Mouse (Mus musculus) spleen, adult 2 months (tissue): ENCODE measurements around the gene Tnfrsf25. TPM values are rescaled to one million over a fixed set of nuclear protein-coding genes. Genes with fewer than 3 reads are reported as not detected.

Experiments
- DNase-seq, 2 experiments: peaks; one replicate each; pipeline versions ENCODE4 v3.0.0 to v3.0.0-alpha.2; 2012 to 2021; ENCODE audit warnings: low spot score in 2 of 2, low read depth in 1 of 2
- H3K27ac ChIP-seq: fragments of 200-500 bp; 2 replicates; pipeline ENCODE4 v1.5.1; 2012; ENCODE audit warnings: low read length, inconsistent platforms; ENCODE audit not compliant: insufficient read depth
- H3K27me3 ChIP-seq: fragments of 200-500 bp; 2 replicates; pipeline ENCODE4 v1.6.1; 2012; ENCODE audit warnings: mild to moderate bottlenecking, moderate library complexity, low read length, inconsistent platforms; ENCODE audit not compliant: control insufficient read depth, insufficient read depth
- H3K36me3 ChIP-seq: fragments of 200-500 bp; 2 replicates; pipeline ENCODE4 v1.6.1; 2012; ENCODE audit warnings: mild to moderate bottlenecking, low read length, inconsistent platforms; ENCODE audit not compliant: control insufficient read depth, insufficient read depth
- H3K4me1 ChIP-seq: fragments of 200-500 bp; 2 replicates; pipeline ENCODE4 v1.6.1; 2011; ENCODE audit warnings: inconsistent platforms; ENCODE audit not compliant: control insufficient read depth, insufficient read depth, insufficient read length
- H3K4me3 ChIP-seq: fragments of 200-500 bp; 2 replicates; pipeline ENCODE4 v1.5.1; 2011; ENCODE audit warnings: mild to moderate bottlenecking, inconsistent platforms; ENCODE audit not compliant: insufficient read depth, insufficient read length; ENCODE audit errors: extremely low read depth
- CTCF ChIP-seq: fragments of 200-500 bp; IDR thresholded peaks from 2 replicates; pipeline ENCODE4 v1.5.1; 2011; ENCODE audit warnings: mild to moderate bottlenecking, inconsistent platforms; ENCODE audit not compliant: insufficient read depth, insufficient read length, insufficient replicate concordance; ENCODE audit errors: extremely low read depth
- POLR2A ChIP-seq: fragments of 200-500 bp; IDR thresholded peaks from 2 replicates; pipeline ENCODE4 v1.6.1; 2011; ENCODE audit warnings: low read depth, low read length, inconsistent platforms
- WGBS: fragments of 180-500 bp; shearing (Covaris S2); methylation state at CpG from one replicate; pipeline ENCODE4 v1.1.7; 2018; 5-methylcytosine and 5-hydroxymethylcytosine counted together
- polyA plus RNA-seq: library from polyadenylated mRNA; depleted of rRNA; stranded (reverse); fragments of >200 nt; gene quantifications from 2 replicates; pipeline ENCODE4 v1.2.3, GENCODE M21; 2012

Gene Tnfrsf25
- polyA plus RNA-seq, 1 experiment, result 17.0 TPM

GRCm38 (mm10) chr4:152073715-152074114 is 42.0 kb upstream of the Tnfrsf25 start:
- TF ChIP-seq CTCF, result no peak
- TF ChIP-seq POLR2A, result no peak
- H3K4me3 ChIP-seq, result no peak overlapping the region
- DNase-seq, result no peak
- H3K27me3 ChIP-seq, result 0 out of 2 replicates have a peak, but pooled peaks cover 1% of the 10 kb centered on the region
- no peaks in the 10 kb centered on the region for H3K36me3 ChIP-seq
- H3K27ac ChIP-seq, result no peak overlapping the region
- H3K4me1 ChIP-seq, result no peaks in the 10 kb centered on the region
- 82% methylated on average over 6 of the region's 6 CpGs for WGBS

DNA sequence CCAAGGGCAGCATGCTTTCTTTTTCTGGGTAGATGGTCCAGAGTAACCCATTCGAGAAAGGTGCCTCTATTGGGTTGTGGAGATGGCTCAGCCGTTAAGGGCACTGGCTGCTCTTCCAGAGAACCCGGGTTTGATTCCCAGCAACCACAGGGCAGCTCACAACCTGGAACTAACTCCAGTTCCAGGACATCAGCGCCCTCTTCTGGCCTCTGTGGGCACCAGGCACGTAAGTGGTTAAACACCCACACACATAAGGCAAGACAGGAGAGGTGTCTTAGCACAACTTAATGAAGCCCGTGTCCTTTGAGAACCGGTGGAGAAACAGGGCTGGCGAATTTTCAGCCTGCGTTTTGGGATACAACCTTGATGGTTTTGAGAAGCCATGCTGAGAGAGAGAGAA is 41.2 kb upstream of the Tnfrsf25 start:
- no peak for DNase-seq
- no peak overlapping the region for H3K27ac ChIP-seq
- TF ChIP-seq POLR2A (no peak), CTCF (no peak)
- no peaks in the 10 kb centered on the region for H3K4me1 ChIP-seq
- 0 out of 2 replicates have a peak, but pooled peaks cover 1% of the 10 kb centered on the region for H3K27me3 ChIP-seq
- H3K4me3 ChIP-seq, result no peak overlapping the region
- H3K36me3 ChIP-seq, result no peaks in the 10 kb centered on the region
- 93% methylated on average over 9 of the region's 9 CpGs for WGBS

GRCm38 (mm10) chr4:152077191-152077590 is 38.5 kb upstream of the Tnfrsf25 start:
- TF ChIP-seq POLR2A, result no peak
- WGBS, result 96% methylated on average over 9 of the region's 9 CpGs
- H3K27me3 ChIP-seq, result 0 out of 2 replicates have a peak, but pooled peaks cover 1% of the 10 kb centered on the region
- H3K4me3 ChIP-seq, result no peak overlapping the region
- DNase-seq, result no peak
- no peaks in the 10 kb centered on the region for H3K4me1 ChIP-seq
- H3K36me3 ChIP-seq, result no peaks in the 10 kb centered on the region
- no peak overlapping the region for H3K27ac ChIP-seq

GRCm38 (mm10) chr4:152078105-152078530 is 37.6 kb upstream of the Tnfrsf25 start:
- Histone ChIP-seq H3K27me3 (no peaks in the 10 kb centered on the region), H3K27ac (no peak overlapping the region), H3K36me3 (no peaks in the 10 kb centered on the region), H3K4me1 (no peaks in the 10 kb centered on the region), H3K4me3 (no peak overlapping the region)
- DNase-seq, result no peak
- 84% methylated on average over 10 of the region's 10 CpGs for WGBS
- TF ChIP-seq POLR2A, result no peak
- TF ChIP-seq CTCF, result no peak

DNA sequence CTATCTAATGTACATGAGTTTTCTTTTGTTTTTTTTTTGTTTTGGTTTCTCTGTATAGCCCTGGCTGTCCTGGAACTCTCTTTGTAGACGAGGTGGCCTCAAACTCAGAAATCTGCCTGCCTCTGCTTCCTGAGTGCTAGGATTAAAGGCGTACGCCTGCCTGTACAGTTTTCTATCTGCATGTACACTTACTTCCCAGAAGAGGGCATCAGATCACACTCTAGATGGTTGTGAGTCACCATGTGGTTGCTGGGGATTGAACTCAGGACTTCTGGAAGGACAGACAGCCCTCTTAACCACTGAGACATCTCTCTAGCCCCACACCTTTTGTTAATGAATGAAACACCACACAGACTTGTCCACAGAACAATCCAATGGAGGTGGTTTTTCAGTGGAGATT is 36.5 kb upstream of the Tnfrsf25 start:
- TF ChIP-seq CTCF (no peak), POLR2A (no peak)
- WGBS, result 87% methylated on average over 3 of the region's 3 CpGs
- no peak overlapping the region for H3K4me3 ChIP-seq

DNA sequence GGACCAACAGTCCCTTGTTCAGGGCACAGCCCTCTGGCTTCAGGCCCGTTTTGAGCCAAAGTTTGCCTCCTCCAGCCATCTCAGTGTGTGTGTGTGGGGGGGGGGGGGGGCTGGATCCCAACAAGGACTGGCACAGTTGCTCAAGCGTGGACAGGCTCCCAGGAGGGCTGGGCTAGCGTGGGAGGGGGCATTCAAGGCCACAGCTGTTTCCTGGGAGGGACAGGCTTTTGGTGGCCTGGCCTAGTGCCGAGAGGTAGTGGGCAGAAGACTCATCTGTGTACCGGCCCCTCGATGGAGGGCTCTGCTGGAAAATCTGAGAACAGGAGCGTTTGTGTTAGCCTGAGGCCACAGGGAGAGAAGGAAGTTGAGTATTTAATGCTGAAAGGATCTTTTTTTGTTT is 35.8 kb upstream of the Tnfrsf25 start:
- Histone ChIP-seq H3K27ac (no peak overlapping the region), H3K4me1 (no peaks in the 10 kb centered on the region), H3K4me3 (no peak overlapping the region), H3K27me3 (0 out of 2 replicates have a peak, but pooled peaks cover 1% of the 10 kb centered on the region), H3K36me3 (no peaks in the 10 kb centered on the region)
- no peak for DNase-seq
- no peak for TF ChIP-seq CTCF
- no peak for TF ChIP-seq POLR2A
- WGBS, result 25% methylated on average over 7 of the region's 7 CpGs

More for the DNA sequence above, 36.5 kb upstream of the Tnfrsf25 start:
- Histone ChIP-seq H3K27me3 (0 out of 2 replicates have a peak, but pooled peaks cover 1% of the 10 kb centered on the region), H3K27ac (no peak overlapping the region), H3K4me1 (no peaks in the 10 kb centered on the region), H3K36me3 (no peaks in the 10 kb centered on the region)
- no peak for DNase-seq

DNA sequence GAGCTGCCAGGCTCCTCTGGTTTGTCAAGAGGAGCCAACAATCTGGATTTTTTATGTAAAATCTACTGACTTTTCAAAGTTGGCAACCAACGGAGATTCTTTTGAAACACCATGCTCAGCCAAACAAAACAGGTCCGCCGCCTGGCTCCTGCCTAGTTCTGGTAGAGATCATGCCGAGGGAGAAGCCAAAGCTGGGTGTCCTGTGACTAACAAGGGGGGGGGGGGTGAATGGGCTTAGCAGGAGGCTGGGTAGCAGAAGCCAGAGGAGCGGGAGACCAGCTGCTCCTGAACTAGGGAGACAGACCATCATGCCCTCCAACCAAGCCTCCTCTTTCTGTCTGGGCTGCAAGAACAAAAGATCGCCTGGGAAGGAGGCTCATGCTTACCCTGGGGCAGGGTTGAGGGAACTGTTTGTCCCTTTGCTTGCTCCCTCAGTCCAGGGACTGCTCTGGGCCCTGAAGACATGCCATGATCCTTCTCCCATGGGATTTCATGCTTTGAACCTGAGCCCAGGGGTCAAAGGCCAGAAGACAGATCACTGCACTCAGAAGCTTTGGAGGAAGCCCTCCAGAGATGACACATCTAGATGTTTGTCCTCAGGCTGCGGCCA is 32.0 kb upstream of the Tnfrsf25 start:
- Histone ChIP-seq H3K27me3 (peaks cover 9% of the 10 kb centered on the region), H3K27ac (no peak overlapping the region), H3K4me1 (no peaks in the 10 kb centered on the region; the same call in none of the 2 replicates), H3K36me3 (no peaks in the 10 kb centered on the region), H3K4me3 (no peak overlapping the region)
- 88% methylated on average over 7 of the region's 7 CpGs for WGBS
- TF ChIP-seq POLR2A (no peak), CTCF (no peak)
- DNase-seq, result no peak
